Mouse (Mus musculus): ENCODE results near the gene Safb. TPM values are rescaled to one million over a fixed set of nuclear protein-coding genes. Genes with fewer than 3 reads are reported as not detected.

The Safb gene
- total and polyA plus RNA-seq, 2 experiments from 2014 or later: 39.8 to 52.9 TPM

- no peak for ATAC-seq (ENCODE audit: insufficient read depth, low read depth)
- TF ChIP-seq EP300 (IDR thresholded peaks at IDR 0.05; ENCODE audit: low read depth): no peak
- no peak for TF ChIP-seq CTCF (IDR thresholded peaks at IDR 0.05; ENCODE audit: low read depth)
- H3K9ac ChIP-seq (replicated peaks; ENCODE audit: low read depth, low read length): 0 out of 2 replicates have a peak overlapping the region, but pooled peaks have one; percentile 90
- H3K27me3 ChIP-seq (ENCODE audit: control insufficient read depth, insufficient read depth, low read length): no peaks in the 10 kb centered on the region
- H3K4me3 ChIP-seq (ENCODE audit: low read depth, low read length): no peak overlapping the region
- no peaks in the 10 kb centered on the region for H3K9me3 ChIP-seq (replicated peaks; ENCODE audit: control insufficient read depth, low read length)
- DNase-seq (ENCODE audit: low spot score): no peak
- no peak overlapping the region for H3K4me2 ChIP-seq (ENCODE audit: low read depth, low read length)
- WGBS: 79% methylated on average over 11 of the region's 11 CpGs
- peaks cover 10% of the 10 kb centered on the region for H3K4me1 ChIP-seq (ENCODE audit: control insufficient read depth, insufficient read depth)
- H3K36me3 ChIP-seq (replicated peaks; ENCODE audit: control insufficient read depth, insufficient read depth, low read length): peaks cover 56% of the 10 kb centered on the region
- H3K27ac ChIP-seq (ENCODE audit: low read depth): no peak overlapping the region
These were observed 30.6 kb downstream of the Safb start for GRCm38 (mm10) chr17:56615136-56615784.

DNA sequence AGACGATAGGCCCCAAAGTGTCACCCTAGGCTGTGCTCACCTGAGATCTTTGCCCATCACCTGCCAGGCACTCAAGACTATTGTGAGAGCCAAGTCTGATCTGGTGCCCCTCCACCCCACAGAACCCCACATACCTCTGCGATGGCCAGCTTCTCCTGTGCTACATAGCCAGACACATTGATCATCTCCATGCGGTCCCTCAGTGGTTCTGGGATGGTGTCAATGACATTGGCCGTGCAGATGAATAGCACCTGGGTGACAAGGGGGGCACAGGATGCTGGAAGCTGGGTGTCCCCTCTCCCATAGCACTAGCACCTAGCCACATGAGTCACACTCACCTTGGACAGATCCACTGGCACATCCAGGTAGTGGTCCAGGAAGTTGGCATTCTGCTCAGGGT is 31.2 kb downstream of the Safb start:
- Histone ChIP-seq H3K9ac (replicated peaks; ENCODE audit: low read depth, low read length) (no peak overlapping the region), H3K4me3 (ENCODE audit: low read depth, low read length) (no peak overlapping the region)
- DNase-seq (ENCODE audit: low spot score): no peak

DNA sequence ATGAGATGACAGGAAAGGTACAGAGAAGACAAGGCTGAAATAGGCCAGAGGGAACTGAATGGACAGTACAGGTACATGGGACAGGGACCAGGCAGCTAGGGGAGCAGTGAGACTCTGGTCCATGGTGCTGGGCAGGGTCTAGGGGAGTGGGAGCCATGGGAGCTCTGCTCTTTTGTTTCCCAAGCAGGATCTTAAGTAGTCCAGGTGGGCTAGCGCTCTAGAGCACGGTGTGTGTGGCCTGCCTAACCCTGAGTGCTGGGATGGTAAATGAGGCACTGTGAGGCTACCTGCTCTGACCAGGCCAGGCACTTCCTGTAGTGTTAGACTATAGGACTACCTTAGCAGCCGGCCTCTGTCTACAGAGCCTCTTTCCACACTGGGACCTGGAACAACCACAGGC is 32.1 kb downstream of the Safb start:
- Histone ChIP-seq H3K27ac (ENCODE audit: low read depth) (no peak overlapping the region), H3K4me3 (ENCODE audit: low read depth, low read length) (no peak overlapping the region), H3K9me3 (replicated peaks; ENCODE audit: control insufficient read depth, low read length) (no peaks in the 10 kb centered on the region), H3K36me3 (replicated peaks; ENCODE audit: control insufficient read depth, insufficient read depth, low read length) (peaks cover 67% of the 10 kb centered on the region), H3K9ac (replicated peaks; ENCODE audit: low read depth, low read length) (no peak overlapping the region), H3K4me2 (ENCODE audit: low read depth, low read length) (no peak overlapping the region), H3K4me1 (ENCODE audit: control insufficient read depth, insufficient read depth) (peaks cover 8% of the 10 kb centered on the region), H3K27me3 (ENCODE audit: control insufficient read depth, insufficient read depth, low read length) (no peaks in the 10 kb centered on the region)
- TF ChIP-seq CTCF (IDR thresholded peaks at IDR 0.05; ENCODE audit: low read depth) (no peak), EP300 (IDR thresholded peaks at IDR 0.05; ENCODE audit: low read depth) (no peak)
- 70% methylated on average over 3 of the region's 3 CpGs for WGBS
- ATAC-seq (ENCODE audit: insufficient read depth, low read depth) (no peak), DNase-seq (ENCODE audit: low spot score) (no peak)

More for the DNA sequence above, 31.2 kb downstream of the Safb start:
- Histone ChIP-seq H3K9me3 (replicated peaks; ENCODE audit: control insufficient read depth, low read length) (no peaks in the 10 kb centered on the region), H3K36me3 (replicated peaks; ENCODE audit: control insufficient read depth, insufficient read depth, low read length) (peaks cover 62% of the 10 kb centered on the region), H3K27ac (ENCODE audit: low read depth) (no peak overlapping the region), H3K4me1 (ENCODE audit: control insufficient read depth, insufficient read depth) (peaks cover 8% of the 10 kb centered on the region), H3K27me3 (ENCODE audit: control insufficient read depth, insufficient read depth, low read length) (no peaks in the 10 kb centered on the region), H3K4me2 (ENCODE audit: low read depth, low read length) (no peak overlapping the region)
- TF ChIP-seq CTCF (IDR thresholded peaks at IDR 0.05; ENCODE audit: low read depth) (no peak), EP300 (IDR thresholded peaks at IDR 0.05; ENCODE audit: low read depth) (no peak)
- 81% methylated on average over 4 of the region's 4 CpGs for WGBS
- ATAC-seq (ENCODE audit: insufficient read depth, low read depth): no peak

DNA sequence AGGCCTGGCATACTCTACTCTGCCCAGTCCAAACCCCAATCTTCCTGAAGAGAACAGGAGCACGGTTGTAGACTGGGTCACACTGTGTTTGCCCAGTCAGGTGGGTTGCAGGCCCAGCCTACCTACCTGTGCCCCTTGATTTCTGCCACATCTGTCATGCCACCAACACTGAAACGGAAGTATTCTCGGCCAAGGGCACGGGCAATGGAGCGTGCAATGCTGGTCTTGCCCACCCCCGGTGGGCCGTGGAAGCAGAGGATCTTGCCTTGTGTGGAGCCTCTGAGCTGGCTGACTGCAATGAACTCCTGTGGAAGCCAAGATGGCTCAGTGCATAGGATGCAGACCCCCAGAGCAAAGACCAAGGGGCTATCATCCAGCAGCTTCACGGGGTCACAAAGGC is 33.0 kb downstream of the Safb start:
- no peak overlapping the region for H3K9ac ChIP-seq (replicated peaks; ENCODE audit: low read depth, low read length)
- no peak overlapping the region for H3K4me2 ChIP-seq (ENCODE audit: low read depth, low read length)
- no peaks in the 10 kb centered on the region for H3K9me3 ChIP-seq (replicated peaks; ENCODE audit: control insufficient read depth, low read length)
- DNase-seq (ENCODE audit: low spot score) (no peak), ATAC-seq (ENCODE audit: insufficient read depth, low read depth) (no peak)
- TF ChIP-seq EP300 (IDR thresholded peaks at IDR 0.05; ENCODE audit: low read depth): no peak
- TF ChIP-seq CTCF (IDR thresholded peaks at IDR 0.05; ENCODE audit: low read depth): no peak
- peaks cover 8% of the 10 kb centered on the region for H3K4me1 ChIP-seq (ENCODE audit: control insufficient read depth, insufficient read depth)
- H3K4me3 ChIP-seq (ENCODE audit: low read depth, low read length): no peak overlapping the region
- no peak overlapping the region for H3K27ac ChIP-seq (ENCODE audit: low read depth)
- peaks cover 76% of the 10 kb centered on the region for H3K36me3 ChIP-seq (replicated peaks; ENCODE audit: control insufficient read depth, insufficient read depth, low read length)
- no peaks in the 10 kb centered on the region for H3K27me3 ChIP-seq (ENCODE audit: control insufficient read depth, insufficient read depth, low read length)
- WGBS: 92% methylated on average over 8 of the region's 8 CpGs

DNA sequence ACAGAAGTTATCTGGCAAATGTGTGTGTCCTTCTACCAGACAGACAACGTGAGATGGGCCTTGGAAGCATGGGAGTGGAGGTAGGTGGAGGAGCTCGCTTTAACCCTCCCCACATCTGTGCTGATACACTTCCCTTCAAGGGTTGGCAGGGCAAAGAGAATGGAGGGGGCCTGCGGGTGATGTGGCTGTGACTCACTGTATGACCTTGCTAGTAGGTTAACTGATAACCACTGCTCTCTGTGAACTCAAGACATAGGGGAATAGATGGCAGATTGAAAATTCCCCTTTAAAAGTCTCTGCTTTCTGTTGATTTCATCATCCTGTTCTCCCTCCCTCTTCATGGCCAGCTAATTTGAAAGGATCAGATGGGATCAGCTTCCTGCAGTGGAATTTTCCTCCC is 40.9 kb downstream of the Safb start:
- ATAC-seq (ENCODE audit: insufficient read depth, low read depth) (no peak), DNase-seq (ENCODE audit: low spot score) (no peak)
- Histone ChIP-seq H3K27ac (ENCODE audit: low read depth) (no peak overlapping the region), H3K9me3 (replicated peaks; ENCODE audit: control insufficient read depth, low read length) (no peaks in the 10 kb centered on the region), H3K27me3 (ENCODE audit: control insufficient read depth, insufficient read depth, low read length) (no peaks in the 10 kb centered on the region), H3K4me3 (ENCODE audit: low read depth, low read length) (no peak overlapping the region), H3K4me2 (ENCODE audit: low read depth, low read length) (peak overlapping the region; percentile 97; the same call in 1 of the 2 replicates), H3K9ac (replicated peaks; ENCODE audit: low read depth, low read length) (0 out of 2 replicates have a peak overlapping the region, but pooled peaks have one; percentile 81), H3K36me3 (replicated peaks; ENCODE audit: control insufficient read depth, insufficient read depth, low read length) (peaks cover 33% of the 10 kb centered on the region), H3K4me1 (ENCODE audit: control insufficient read depth, insufficient read depth) (peaks cover 25% of the 10 kb centered on the region)
- WGBS: 31% methylated on average over 3 of the region's 3 CpGs
- TF ChIP-seq EP300 (IDR thresholded peaks at IDR 0.05; ENCODE audit: low read depth) (no peak), CTCF (IDR thresholded peaks at IDR 0.05; ENCODE audit: low read depth) (no peak)

- no peaks in the 10 kb centered on the region for H3K27me3 ChIP-seq (ENCODE audit: control insufficient read depth, insufficient read depth, low read length)
- no peaks in the 10 kb centered on the region for H3K9me3 ChIP-seq (replicated peaks; ENCODE audit: control insufficient read depth, low read length)
- TF ChIP-seq CTCF (IDR thresholded peaks at IDR 0.05; ENCODE audit: low read depth): no peak
- H3K36me3 ChIP-seq (replicated peaks; ENCODE audit: control insufficient read depth, insufficient read depth, low read length): peaks cover 28% of the 10 kb centered on the region
- no peak for DNase-seq (ENCODE audit: low spot score)
- H3K27ac ChIP-seq (ENCODE audit: low read depth): peak overlapping the region; percentile 52; the same call in 1 of the 2 replicates
- peak overlapping the region; percentile 81 for H3K9ac ChIP-seq (replicated peaks; ENCODE audit: low read depth, low read length)
- peak overlapping the region; percentile 92 for H3K4me3 ChIP-seq (ENCODE audit: low read depth, low read length)
- no peak; the same call in 1 of the 2 replicates for ATAC-seq (ENCODE audit: insufficient read depth, low read depth)
- H3K4me1 ChIP-seq (ENCODE audit: control insufficient read depth, insufficient read depth): peaks cover 25% of the 10 kb centered on the region
- H3K4me2 ChIP-seq (ENCODE audit: low read depth, low read length): peak overlapping the region; percentile 97
- WGBS: under 1% methylated on average over 24 of the region's 32 CpGs
These were observed 41.6 kb downstream of the Safb start for GRCm38 (mm10) chr17:56626260-56626659.
